Mouse (Mus musculus): ENCODE results near the gene 1700003F12Rik.

DNA sequence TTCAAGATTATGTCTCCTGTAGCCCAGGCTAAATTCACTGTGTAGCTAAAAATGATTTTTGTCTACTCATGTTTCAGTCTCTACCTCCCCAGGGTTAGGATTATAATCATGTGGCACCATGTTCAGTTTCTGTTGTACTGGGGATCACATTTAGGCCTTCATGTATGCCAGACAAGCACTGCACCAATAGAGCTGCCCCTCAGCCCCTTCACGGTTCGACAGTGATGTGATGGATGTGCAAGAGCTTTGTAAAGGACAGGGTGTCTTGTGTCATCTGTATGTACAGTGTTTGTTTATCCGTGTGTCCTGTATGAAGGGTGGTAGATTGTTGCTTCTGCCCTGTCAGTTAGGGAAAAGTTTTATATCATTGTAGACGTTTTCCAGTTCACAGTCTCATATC lies 38.4 kb upstream of the 1700003F12Rik start:
- TF ChIP-seq HCFC1 (IDR thresholded peaks at IDR 0.05; ENCODE audit: borderline replicate concordance, insufficient read depth, low read length) (no peak), CHD2 (IDR thresholded peaks at IDR 0.05; ENCODE audit: low read depth, low read length) (no peak), ZC3H11A (IDR thresholded peaks at IDR 0.05; ENCODE audit: borderline replicate concordance, low read depth, low read length) (no peak), MAFK (IDR thresholded peaks at IDR 0.05; ENCODE audit: insufficient read depth, low read depth, low read length) (no peak), ZNF384 (IDR thresholded peaks at IDR 0.05; ENCODE audit: low read depth, low read length) (no peak)
